Mouse (Mus musculus) Patski (cell line): ENCODE data around the gene Mlf2. TPM values are rescaled to one million over a fixed set of nuclear protein-coding genes. Genes with fewer than 3 reads are reported as not detected.
"Not testable (repeated sequence)": the region's sequence is repeated elsewhere in the genome, so short reads cannot be mapped to it uniquely, and the experiment has no call there.

Source experiments
- ATAC-seq: fragments of 100-300 bp; one replicate; pipeline ENCODE4 v1.8.0; 2021
- CTCF ChIA-PET: fragments of 350-600 bp; sonication (Branson Sonifier 250); formaldehyde crosslinking; loops from one replicate; lab custom pipeline; 2022; ENCODE audit warnings: inconsistent platforms; lab: Charles Lee
- POLR2A ChIA-PET: fragments of 350-600 bp; sonication (Branson Sonifier 250); formaldehyde crosslinking; loops from one replicate; lab custom pipeline; 2022; ENCODE audit warnings: antibody characterized with exemption, inconsistent platforms; lab: Charles Lee
- DNase-seq: peaks from one replicate; pipeline ENCODE4 v3.0.0-alpha.2; 2011; ENCODE audit warnings: low read depth, low spot score
- H3K27me3 ChIP-seq: fragments of 371-371 bp; one replicate; pipeline ENCODE4 v1.5.1; 2021
- CTCF ChIP-seq: fragments of 100-300 bp; IDR thresholded peaks from one replicate; pipeline ENCODE4 v1.5.1; 2021
- in situ Hi-C: fragments of 300-500 bp; cut with MboI; formaldehyde crosslinking; loops from 3 replicates; pipeline ENCODE4 v1.11.1; 2018; ENCODE audit warnings: low pct_unique_long_range_greater_than_20kb, mixed read lengths
- polyA plus RNA-seq: library from polyadenylated mRNA; unstranded; gene quantifications from one replicate; pipeline ENCODE4 v1.2.3, GENCODE M21; 2021

Gene Mlf2
- 442 TPM for polyA plus RNA-seq

- no peaks in the 10 kb centered on the region for H3K27me3 ChIP-seq
- DNase-seq: peak; percentile 93
- peak; percentile 90 for ATAC-seq
- POLR2A ChIA-PET: interaction anchor here (0.6 to 4.6 kb wide), 8 partner anchors 10 to 67 kb away, joined by 3 to 59 read pairs (median 5); partner anchors contain the start of genes Cops7a and Ptms
- CTCF ChIA-PET: interaction anchor here (0.8 to 8.4 kb wide), 18 partner anchors 9 to 104 kb away, joined by 3 to 86 read pairs (median 6); partner anchors contain the start of genes Cops7a, Gpr162 and Lag3
- no peak for TF ChIP-seq CTCF
- in situ Hi-C loops: no loop called here
Measured at GRCm38 (mm10) chr6:124930754-124931524, at the start of gene Mlf2. Gene Mlf2, plus strand, starts transcription at chr6:124931386.

DNA sequence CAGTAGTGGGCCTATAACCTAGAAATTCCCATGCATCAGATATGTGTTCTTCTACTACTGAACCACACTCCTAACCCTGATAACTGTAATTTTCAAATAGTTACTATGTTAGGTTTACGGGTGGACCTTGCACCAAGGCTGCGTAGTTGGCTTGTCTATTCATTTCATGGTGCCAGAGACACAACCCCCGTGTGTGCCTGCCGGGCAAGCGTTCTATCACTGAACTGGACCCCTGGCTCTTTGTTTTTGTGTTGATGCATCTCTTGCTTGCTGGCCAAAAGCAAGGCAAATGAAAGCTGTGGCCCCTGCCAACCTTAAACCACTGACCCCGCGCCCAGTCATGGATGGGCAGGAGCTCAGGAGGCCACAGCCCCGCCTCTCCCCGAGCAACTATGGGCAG, 49.4 kb upstream of the Mlf2 start:
- ChIA-PET CTCF (interaction anchor here (1.6 to 2.3 kb wide), 2 partner anchors 10 to 22 kb away, joined by 6 read pairs; no protein-coding TSS in a partner anchor), POLR2A (no interaction called here)
- in situ Hi-C loops: loop anchor here (10.0 kb wide), 1 partner anchor 193 kb away; no protein-coding TSS in a partner anchor
- ATAC-seq (no peak), DNase-seq (no peak)
- TF ChIP-seq CTCF: no peak
- peaks cover 30% of the 10 kb centered on the region for H3K27me3 ChIP-seq

DNA sequence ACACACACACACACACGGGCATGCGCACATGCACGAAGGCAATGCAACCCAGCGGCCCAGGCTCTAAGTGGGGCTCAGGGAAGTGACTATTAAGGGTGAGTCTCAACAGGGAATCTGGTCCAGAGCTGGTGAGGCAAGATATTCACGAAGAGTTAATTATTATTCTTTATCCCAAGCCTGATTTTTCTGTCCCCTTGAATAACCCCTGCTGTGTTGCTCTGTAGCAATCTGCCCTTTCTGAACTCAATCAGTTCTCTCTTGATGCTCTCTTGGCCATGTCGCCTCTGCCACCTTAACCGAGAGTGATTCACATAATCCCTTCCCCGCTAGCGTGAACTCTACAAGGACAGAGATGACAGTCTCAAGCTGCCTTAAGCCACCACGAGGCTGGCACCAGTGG, 47.8 kb upstream of the Mlf2 start:
- ChIA-PET POLR2A (interaction anchor here (0.6 kb wide), 1 partner anchor 41 kb away, joined by 3 read pairs; no protein-coding TSS in a partner anchor), CTCF (interaction anchor here (0.8 to 1.6 kb wide), 2 partner anchors 21 to 23 kb away, joined by 3 to 6 read pairs; no protein-coding TSS in a partner anchor)
- ATAC-seq (no peak), DNase-seq (no peak)
- TF ChIP-seq CTCF: no peak
- in situ Hi-C loops: loop anchor here (10.0 kb wide), 1 partner anchor 191 kb away; no protein-coding TSS in a partner anchor
- H3K27me3 ChIP-seq: peaks cover 31% of the 10 kb centered on the region

GRCm38 (mm10) chr6:124884714-124885500, 46.3 kb upstream of the Mlf2 start:
- ChIA-PET POLR2A (no interaction called here), CTCF (no interaction called here)
- DNase-seq: no peak
- H3K27me3 ChIP-seq: peaks cover 36% of the 10 kb centered on the region
- no peak for ATAC-seq
- no peak for TF ChIP-seq CTCF
- in situ Hi-C loops: loop anchor here (10.0 kb wide), 1 partner anchor 190 kb away; no protein-coding TSS in a partner anchor

DNA sequence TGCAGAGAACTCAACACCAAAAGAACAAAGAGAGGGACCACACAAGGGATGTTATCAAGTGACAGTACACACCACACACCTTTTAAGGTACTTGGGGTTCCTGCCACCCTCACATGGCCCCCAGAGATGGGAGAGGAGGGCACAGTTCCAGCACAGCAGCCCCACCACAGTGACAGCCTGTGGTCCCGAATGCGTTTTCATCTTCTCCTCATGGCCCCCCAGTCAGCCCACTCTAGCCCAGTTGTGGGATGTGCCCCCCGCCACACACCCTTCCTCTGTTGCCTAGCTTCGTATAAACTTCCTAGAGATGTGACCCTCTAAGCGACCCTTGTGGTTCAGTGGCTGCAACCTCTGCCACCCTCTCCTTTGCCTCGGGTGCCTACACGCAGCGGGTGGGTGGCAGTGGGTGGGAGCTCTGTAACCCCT, 45.2 kb upstream of the Mlf2 start:
- ATAC-seq: no peak
- TF ChIP-seq CTCF: no peak
- in situ Hi-C loops: loop anchor here (10.0 kb wide), 1 partner anchor 189 kb away; no protein-coding TSS in a partner anchor

GRCm38 (mm10) chr6:124887986-124888385, 43.2 kb upstream of the Mlf2 start, which contains the start of gene Cd4:
Gene Cd4, minus strand, starts transcription at chr6:124888221.
- DNase-seq: no peak
- no peak for ATAC-seq
- in situ Hi-C loops: loop anchor here (10.0 kb wide), 1 partner anchor 187 kb away; no protein-coding TSS in a partner anchor
- no peak for TF ChIP-seq CTCF
- ChIA-PET CTCF (interaction anchor here (1.2 kb wide), 1 partner anchor 94 kb away, joined by 3 read pairs; no protein-coding TSS in a partner anchor), POLR2A (no interaction called here)
- H3K27me3 ChIP-seq: peaks cover 27% of the 10 kb centered on the region

More for the DNA sequence above, 45.2 kb upstream of the Mlf2 start:
- ChIA-PET CTCF (no interaction called here), POLR2A (no interaction called here)
- H3K27me3 ChIP-seq: peaks cover 33% of the 10 kb centered on the region
- no peak for DNase-seq

GRCm38 (mm10) chr6:124888555-124889125, 42.5 kb upstream of the Mlf2 start:
- TF ChIP-seq CTCF: no peak
- ATAC-seq (no peak), DNase-seq (no peak)
- POLR2A ChIA-PET: no interaction called here
- H3K27me3 ChIP-seq: peaks cover 24% of the 10 kb centered on the region
- CTCF ChIA-PET: interaction anchor here (1.2 kb wide), 1 partner anchor 93 kb away, joined by 3 read pairs; no protein-coding TSS in a partner anchor
- in situ Hi-C loops: loop anchor here (10.0 kb wide), 1 partner anchor 186 kb away; no protein-coding TSS in a partner anchor

DNA sequence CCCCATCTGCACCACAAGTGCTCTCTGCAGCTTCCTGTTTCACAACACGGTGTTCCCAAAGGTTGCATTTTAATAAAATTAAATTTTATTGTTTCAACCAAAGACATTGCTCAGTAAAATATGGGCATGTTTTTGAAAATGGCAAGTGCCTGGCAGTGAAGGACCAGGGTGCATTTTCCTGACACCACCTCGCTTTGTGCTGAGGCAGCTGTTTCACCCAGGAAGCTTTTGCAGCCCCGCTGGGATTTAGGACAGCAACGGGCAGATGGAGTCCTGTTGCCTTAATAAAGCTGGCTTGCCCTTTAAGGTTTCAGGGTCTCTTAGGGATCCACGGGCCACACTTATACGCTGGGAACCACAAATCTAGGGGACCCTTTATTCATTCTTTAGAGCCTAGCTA, 40.2 kb upstream of the Mlf2 start:
- ChIA-PET CTCF (interaction anchor here (0.8 to 1.9 kb wide), 5 partner anchors 9 to 39 kb away, joined by 3 to 6 read pairs (median 3); no protein-coding TSS in a partner anchor), POLR2A (no interaction called here)
- in situ Hi-C loops: no loop called here
- ATAC-seq (no peak), DNase-seq (no peak)
- no peak for TF ChIP-seq CTCF
- peaks cover 14% of the 10 kb centered on the region for H3K27me3 ChIP-seq

DNA sequence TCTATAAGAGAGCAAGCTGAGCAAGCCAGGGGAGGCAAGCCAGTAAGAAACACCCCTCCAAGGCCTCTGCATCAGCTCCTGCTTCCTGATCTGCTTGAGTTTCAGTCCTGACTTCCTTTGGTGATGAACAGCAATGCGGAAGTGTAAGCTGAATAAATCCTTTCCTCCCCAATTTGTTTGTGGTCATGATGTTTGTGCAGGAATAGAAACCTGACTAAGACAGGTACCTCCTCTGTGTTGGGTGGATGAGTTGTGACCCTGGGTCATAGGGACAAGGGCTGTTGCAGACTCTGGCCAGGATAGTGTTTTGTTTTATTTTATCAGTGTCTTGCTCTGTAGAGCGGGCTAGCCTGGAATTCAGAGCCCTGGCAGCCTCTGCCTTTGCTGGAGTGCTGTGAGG, 37.1 kb upstream of the Mlf2 start:
- in situ Hi-C loops, H3K27me3 ChIP-seq, ATAC-seq, DNase-seq, POLR2A ChIA-PET: not testable (repeated sequence)
- CTCF ChIA-PET: interaction anchor here (2.1 kb wide), 1 partner anchor 10 kb away, joined by 10 read pairs; no protein-coding TSS in a partner anchor
